Mouse (Mus musculus) kidney, adult 2 months (tissue): ENCODE data around the gene Tnfsf12.

Experiments
- CTCF ChIP-seq: fragments of 200-500 bp; conservative IDR thresholded peaks from 2 replicates; pipeline ENCODE4 v1.5.1; 2011; ENCODE audit warnings: low read depth, mild to moderate bottlenecking, control low read depth, low read length, moderate library complexity, mixed read lengths; ENCODE audit not compliant: insufficient read depth, insufficient read length
- POLR2A ChIP-seq: fragments of 200-500 bp; IDR thresholded peaks from one replicate; pipeline ENCODE4 v1.6.1; 2011; ENCODE audit warnings: low read depth, low read length, control low read depth

GRCm38 (mm10) chr11:69654760-69655159, 40.9 kb downstream of the Tnfsf12 start:
- TF ChIP-seq POLR2A = no peak
- TF ChIP-seq CTCF = no peak
